Mouse (Mus musculus): ENCODE data around the gene Rtkn. TPM values are rescaled to one million over a fixed set of nuclear protein-coding genes. Genes with fewer than 3 reads are reported as not detected.
A peak's percentile ranks its signal among the peaks of the same experiment; 100 is the strongest.

Gene Rtkn
- total and polyA plus RNA-seq, 3 experiments = 5.4 to 8.3 TPM; not detected in 1

GRCm38 (mm10) chr6:83153485-83153884 is 18.2 kb downstream of the Rtkn start:
- Histone ChIP-seq H3K4me1 (ENCODE audit: control insufficient read depth in 1 of 2, insufficient read depth in 2 of 2, low read length in 2 of 2) (peaks cover 2 to 10% of the 10 kb centered on the region in 2 experiments; a peak in 2 of 4 replicates), H3K4me3 (ENCODE audit: control insufficient read depth in 1 of 2, insufficient read depth in 1 of 2, low read depth in 2 of 2, low read length in 2 of 2) (no peak overlapping the region), H3K9me3 (replicated peaks; ENCODE audit: insufficient read depth, low read length) (no peaks in the 10 kb centered on the region), H3K27ac (ENCODE audit: control insufficient read depth, low read depth, low read length) (no peak overlapping the region), H3K9ac (ENCODE audit: control insufficient read depth, low read depth, low read length, poor library complexity, severe bottlenecking) (no peak overlapping the region), H3K27me3 (ENCODE audit: control insufficient read depth in 1 of 2, insufficient read depth in 2 of 2, low read length in 2 of 2) (no peaks in the 10 kb centered on the region), H3K79me2 (ENCODE audit: control insufficient read depth, insufficient read depth, low read length, poor library complexity) (no peaks in the 10 kb centered on the region), H3K36me3 (ENCODE audit: control insufficient read depth in 1 of 2, insufficient read depth in 2 of 2, low read length in 2 of 2) (no peaks in the 10 kb centered on the region)
- no peak for TF ChIP-seq NRF1 (IDR thresholded peaks at IDR 0.05; ENCODE audit: insufficient read depth, low read depth, low read length, poor library complexity, severe bottlenecking)
- no peak for TF ChIP-seq BHLHE40 (IDR thresholded peaks at IDR 0.05; ENCODE audit: borderline replicate concordance, low read depth, low read length)
- TF ChIP-seq MYC (IDR thresholded peaks at IDR 0.05; ENCODE audit: low read depth, low read length) = no peak
- TF ChIP-seq USF1 (IDR thresholded peaks at IDR 0.05; ENCODE audit: low read depth, low read length) = no peak
- no peak for TF ChIP-seq MAFK (IDR thresholded peaks at IDR 0.05; ENCODE audit: borderline replicate concordance, low read depth, low read length)
- no peak for TF ChIP-seq MYB (IDR thresholded peaks at IDR 0.05; ENCODE audit: low read depth, low read length)
- no peak for TF ChIP-seq SMC3 (IDR thresholded peaks at IDR 0.05; ENCODE audit: low read depth, low read length)
- no peak for TF ChIP-seq E2F4 (IDR thresholded peaks at IDR 0.05; ENCODE audit: borderline replicate concordance, low read depth, low read length)
- TF ChIP-seq MAZ (IDR thresholded peaks at IDR 0.05; ENCODE audit: low read depth, low read length) = no peak
- TF ChIP-seq MXI1 (IDR thresholded peaks at IDR 0.05; ENCODE audit: low read depth, low read length) = no peak
- no peak for TF ChIP-seq EP300 (IDR thresholded peaks at IDR 0.05; ENCODE audit: low read depth in 1 of 2, low read length in 2 of 2)
- no peak for TF ChIP-seq JUND (IDR thresholded peaks at IDR 0.05; ENCODE audit: low read depth, low read length)
- no peak for TF ChIP-seq GATA1 (IDR thresholded peaks at IDR 0.05; ENCODE audit: low read depth, low read length)
- no peak for TF ChIP-seq CTCF (IDR thresholded peaks at IDR 0.05 in 2 of 3, conservative IDR thresholded peaks at IDR 0.05 in 1 of 3; ENCODE audit: control insufficient read depth in 1 of 3, insufficient read depth in 1 of 3, low read depth in 2 of 3, low read length in 3 of 3, poor library complexity in 1 of 3, severe bottlenecking in 1 of 3)
- TF ChIP-seq GABPA (IDR thresholded peaks at IDR 0.05; ENCODE audit: low read depth, low read length) = no peak
- no peak for TF ChIP-seq ELF1 (IDR thresholded peaks at IDR 0.05; ENCODE audit: low read depth, low read length)
- TF ChIP-seq POLR2AphosphoS5 (IDR thresholded peaks at IDR 0.05; ENCODE audit: borderline replicate concordance, low read depth, low read length) = no peak
- TF ChIP-seq MAX (IDR thresholded peaks at IDR 0.05; ENCODE audit: low read length) = no peak
- TF ChIP-seq POLR2A (IDR thresholded peaks at IDR 0.05; ENCODE audit: control insufficient read depth in 1 of 2, insufficient read depth in 1 of 2, low read depth in 1 of 2, low read length in 2 of 2, poor library complexity in 1 of 2) = no peak
- no peak for DNase-seq (ENCODE audit: low read depth, low spot score)

- Histone ChIP-seq H3K9me3 (replicated peaks; ENCODE audit: insufficient read depth, low read length) (no peaks in the 10 kb centered on the region), H3K27me3 (ENCODE audit: control insufficient read depth in 1 of 2, insufficient read depth in 2 of 2, low read length in 2 of 2) (no peaks in the 10 kb centered on the region), H3K4me1 (ENCODE audit: control insufficient read depth in 1 of 2, insufficient read depth in 2 of 2, low read length in 2 of 2) (peaks cover 2 to 10% of the 10 kb centered on the region in 2 experiments; a peak in 3 of 4 replicates), H3K27ac (ENCODE audit: control insufficient read depth, low read depth, low read length) (no peak overlapping the region), H3K36me3 (ENCODE audit: control insufficient read depth in 1 of 2, insufficient read depth in 2 of 2, low read length in 2 of 2) (peaks cover 0 to 2% of the 10 kb centered on the region in 2 experiments; a peak in 2 of 4 replicates), H3K79me2 (ENCODE audit: control insufficient read depth, insufficient read depth, low read length, poor library complexity) (no peaks in the 10 kb centered on the region), H3K4me3 (ENCODE audit: control insufficient read depth in 1 of 2, insufficient read depth in 1 of 2, low read depth in 2 of 2, low read length in 2 of 2) (peak overlapping the region; percentile 78 to 87), H3K9ac (ENCODE audit: control insufficient read depth, low read depth, low read length, poor library complexity, severe bottlenecking) (peak overlapping the region; percentile 57)
- DNase-seq (ENCODE audit: low read depth, low spot score) = peak; percentile 44
- no peak for TF ChIP-seq ZKSCAN1 (IDR thresholded peaks at IDR 0.05; ENCODE audit: low read depth, low read length)
- no peak for TF ChIP-seq ZC3H11A (IDR thresholded peaks at IDR 0.05; ENCODE audit: low read depth, low read length)
- peak; percentile 91; the same call in 1 of the 2 replicates for TF ChIP-seq JUND (IDR thresholded peaks at IDR 0.05; ENCODE audit: low read depth, low read length)
Observed at GRCm38 (mm10) chr6:83155552-83156238, 20.4 kb downstream of the Rtkn start.

All from MEL (cell line).